Mouse (Mus musculus) mammary gland, adult 2 months (tissue): ENCODE measurements around the gene Spdye4c. TPM values are rescaled to one million over a fixed set of nuclear protein-coding genes. Genes with fewer than 3 reads are reported as not detected.

Source experiments
- polyA plus RNA-seq: library from polyadenylated mRNA; depleted of rRNA; stranded (reverse); fragments of >200 nt; gene quantifications from 2 replicates; pipeline ENCODE4 v1.2.3, GENCODE M21; 2012; ENCODE audit warnings: low replicate concordance; rRNA removed

The Spdye4c gene
- not detected in 2 replicates for polyA plus RNA-seq

GRCm38 (mm10) chr2:128590909-128591308, at the start of gene Spdye4c:
Spdye4c (plus strand) TSS chr2:128591209.

Other genes starting within 250 kb of the Spdye4c start
- 38.1 and 62.6 TPM in 2 replicates for gene Anapc1, start 96.2 kb downstream of the Spdye4c start, polyA plus RNA-seq
- gene Mertk, start 107.7 kb downstream of the Spdye4c start, polyA plus RNA-seq = 2.4 and 3.9 TPM in 2 replicates
- gene Tmem87b, start 226.9 kb downstream of the Spdye4c start, polyA plus RNA-seq = 10.3 and 22.4 TPM in 2 replicates